Mouse (Mus musculus) embryonic facial prominence, embryonic 10.5 days (tissue): ENCODE measurements around the gene Rgp1. TPM values are rescaled to one million over a fixed set of nuclear protein-coding genes. Genes with fewer than 3 reads are reported as not detected.

Experiments used
- DNase-seq: peaks from one replicate; pipeline ENCODE4 v3.0.0-alpha.2; 2017; ENCODE audit warnings: low spot score
- H3K27ac ChIP-seq: fragments of 300-500 bp; sonication (generic); replicated peaks from 2 replicates; pipeline ENCODE4 v1.5.1; 2016; ENCODE audit warnings: mild to moderate bottlenecking
- H3K27me3 ChIP-seq: fragments of 300-500 bp; sonication (generic); replicated peaks from 2 replicates; pipeline ENCODE4 v1.6.1; 2016; ENCODE audit warnings: low read depth, mild to moderate bottlenecking; ENCODE audit not compliant: poor library complexity, severe bottlenecking
- H3K36me3 ChIP-seq: fragments of 300-500 bp; sonication (generic); replicated peaks from 2 replicates; pipeline ENCODE4 v1.6.1; 2016; ENCODE audit warnings: mild to moderate bottlenecking, moderate library complexity
- H3K4me1 ChIP-seq: fragments of 300-500 bp; sonication (generic); 2 replicates; pipeline ENCODE4 v1.6.1; 2016
- H3K4me3 ChIP-seq: fragments of 300-500 bp; sonication (generic); 2 replicates; pipeline ENCODE4 v1.5.1; 2016; ENCODE audit warnings: mild to moderate bottlenecking, moderate library complexity
- H3K9me3 ChIP-seq: fragments of 300-500 bp; sonication (generic); 2 replicates; pipeline ENCODE4 v1.6.1; 2016; ENCODE audit warnings: mild to moderate bottlenecking
- WGBS: fragments of 180-500 bp; shearing (Covaris S2); methylation state at CpG from one replicate; pipeline ENCODE4 v1.1.7; 2016; 5-methylcytosine and 5-hydroxymethylcytosine counted together
- polyA plus RNA-seq: library from polyadenylated mRNA; unstranded; fragments of >200 nt; fragmentation: Nextera tagmentation; extraction: Ambion mirVana; gene quantifications from 2 replicates; pipeline ENCODE4 v1.2.1, GENCODE M21; 2016

Gene Rgp1
- polyA plus RNA-seq, 1 experiment from 2014 or later, result 18.8 TPM

- no peak for DNase-seq
- Histone ChIP-seq H3K27ac (no peak overlapping the region), H3K36me3 (peaks cover 48% of the 10 kb centered on the region), H3K27me3 (no peaks in the 10 kb centered on the region), H3K4me1 (peaks cover 37% of the 10 kb centered on the region), H3K9me3 (no peaks in the 10 kb centered on the region), H3K4me3 (no peak overlapping the region)
- 84% methylated on average over 2 of the region's 2 CpGs for WGBS
Measured at GRCm38 (mm10) chr4:43564231-43564630, 14.3 kb upstream of the Rgp1 start.

- whole genome bisulfite sequencing, result 94% methylated on average over 9 of the region's 9 CpGs
- Histone ChIP-seq H3K9me3 (no peaks in the 10 kb centered on the region), H3K36me3 (peaks cover 77% of the 10 kb centered on the region)
Measured at GRCm38 (mm10) chr4:43567140-43567539, 11.4 kb upstream of the Rgp1 start.

GRCm38 (mm10) chr4:43571395-43572045 lies 7.0 kb upstream of the Rgp1 start:
- Histone ChIP-seq H3K4me1 (peaks cover 14% of the 10 kb centered on the region), H3K9me3 (no peaks in the 10 kb centered on the region), H3K36me3 (peaks cover 87% of the 10 kb centered on the region), H3K27me3 (no peaks in the 10 kb centered on the region), H3K4me3 (no peak overlapping the region), H3K27ac (no peak overlapping the region)
- WGBS, result 87% methylated on average over 6 of the region's 6 CpGs
- DNase-seq, result no peak

More at GRCm38 (mm10) chr4:43567140-43567539, 11.4 kb upstream of the Rgp1 start:
- DNase-seq, result no peak
- Histone ChIP-seq H3K27me3 (no peaks in the 10 kb centered on the region), H3K27ac (no peak overlapping the region), H3K4me1 (peaks cover 10% of the 10 kb centered on the region), H3K4me3 (no peak overlapping the region)

GRCm38 (mm10) chr4:43573561-43573960 lies 5.0 kb upstream of the Rgp1 start:
- Histone ChIP-seq H3K9me3 (no peaks in the 10 kb centered on the region), H3K4me3 (no peak overlapping the region), H3K4me1 (peaks cover 31% of the 10 kb centered on the region), H3K27ac (no peak overlapping the region), H3K36me3 (peaks cover 66% of the 10 kb centered on the region), H3K27me3 (no peaks in the 10 kb centered on the region)
- WGBS, result 92% methylated on average over 4 of the region's 4 CpGs
- DNase-seq, result no peak

GRCm38 (mm10) chr4:43575356-43575755 lies 3.2 kb upstream of the Rgp1 start:
- Histone ChIP-seq H3K9me3 (no peaks in the 10 kb centered on the region), H3K4me1 (peaks cover 43% of the 10 kb centered on the region), H3K4me3 (peak overlapping the region; percentile 13; the same call in 1 of the 2 replicates), H3K27me3 (no peaks in the 10 kb centered on the region), H3K36me3 (peaks cover 51% of the 10 kb centered on the region), H3K27ac (no peak overlapping the region)
- 77% methylated on average over 2 of the region's 2 CpGs for WGBS
- DNase-seq, result no peak

- Histone ChIP-seq H3K27me3 (no peaks in the 10 kb centered on the region), H3K36me3 (peaks cover 51% of the 10 kb centered on the region), H3K4me3 (peak overlapping the region; percentile 95), H3K27ac (peak overlapping the region; percentile 95; the same call in 1 of the 2 replicates), H3K9me3 (no peaks in the 10 kb centered on the region), H3K4me1 (peaks cover 43% of the 10 kb centered on the region)
- no peak for DNase-seq
- WGBS, result 52% methylated on average over 8 of the region's 8 CpGs
Measured at GRCm38 (mm10) chr4:43577237-43577881, 1.2 kb upstream of the Rgp1 start.

GRCm38 (mm10) chr4:43579256-43579655 lies 741 bp downstream of the Rgp1 start:
- peaks cover 48% of the 10 kb centered on the region for H3K4me1 ChIP-seq
- H3K36me3 ChIP-seq, result peaks cover 51% of the 10 kb centered on the region
- peak overlapping the region; percentile 95 for H3K4me3 ChIP-seq
- DNase-seq, result no peak
- WGBS, result 7% methylated on average over 10 of the region's 10 CpGs
- no peaks in the 10 kb centered on the region for H3K9me3 ChIP-seq
- H3K27ac ChIP-seq, result peak overlapping the region; percentile 95
- H3K27me3 ChIP-seq, result no peaks in the 10 kb centered on the region

GRCm38 (mm10) chr4:43579731-43580130 lies 1.2 kb downstream of the Rgp1 start:
- H3K4me3 ChIP-seq, result peak overlapping the region; percentile 95
- H3K9me3 ChIP-seq, result no peaks in the 10 kb centered on the region
- DNase-seq, result no peak
- H3K27ac ChIP-seq, result no peak overlapping the region
- no peaks in the 10 kb centered on the region for H3K27me3 ChIP-seq
- peaks cover 52% of the 10 kb centered on the region for H3K4me1 ChIP-seq
- H3K36me3 ChIP-seq, result peaks cover 53% of the 10 kb centered on the region
- 89% methylated on average over 6 of the region's 6 CpGs for WGBS

GRCm38 (mm10) chr4:43580721-43581120 lies 2.2 kb downstream of the Rgp1 start:
- Histone ChIP-seq H3K9me3 (no peaks in the 10 kb centered on the region), H3K27ac (no peak overlapping the region), H3K4me3 (no peak overlapping the region), H3K36me3 (peaks cover 48% of the 10 kb centered on the region), H3K27me3 (no peaks in the 10 kb centered on the region), H3K4me1 (peaks cover 57% of the 10 kb centered on the region)
- WGBS, result 93% methylated on average over 5 of the region's 5 CpGs
- DNase-seq, result no peak

- Histone ChIP-seq H3K4me3 (no peak overlapping the region), H3K36me3 (peaks cover 48% of the 10 kb centered on the region), H3K27me3 (no peaks in the 10 kb centered on the region), H3K9me3 (no peaks in the 10 kb centered on the region), H3K4me1 (peaks cover 57% of the 10 kb centered on the region), H3K27ac (no peak overlapping the region)
- 92% methylated on average over 12 of the region's 12 CpGs for WGBS
- DNase-seq, result no peak
Measured at GRCm38 (mm10) chr4:43581381-43581780, 2.9 kb downstream of the Rgp1 start.

GRCm38 (mm10) chr4:43582241-43582640 lies 3.7 kb downstream of the Rgp1 start:
- no peaks in the 10 kb centered on the region for H3K27me3 ChIP-seq
- no peak overlapping the region for H3K4me3 ChIP-seq
- peaks cover 48% of the 10 kb centered on the region for H3K36me3 ChIP-seq
- H3K9me3 ChIP-seq, result no peaks in the 10 kb centered on the region
- H3K4me1 ChIP-seq, result peaks cover 50% of the 10 kb centered on the region
- no peak overlapping the region for H3K27ac ChIP-seq
- no peak for DNase-seq
- WGBS, result 92% methylated on average over 5 of the region's 5 CpGs

- Histone ChIP-seq H3K4me1 (peaks cover 45% of the 10 kb centered on the region), H3K27me3 (no peaks in the 10 kb centered on the region), H3K9me3 (no peaks in the 10 kb centered on the region), H3K27ac (no peak overlapping the region), H3K4me3 (no peak overlapping the region), H3K36me3 (peaks cover 48% of the 10 kb centered on the region)
- 78% methylated on average over 7 of the region's 7 CpGs for WGBS
- no peak for DNase-seq
Measured at GRCm38 (mm10) chr4:43583421-43583820, 4.9 kb downstream of the Rgp1 start.
